Mouse (Mus musculus) neural tube, embryonic 15.5 days (tissue): ENCODE results near the gene Prss53. TPM values are rescaled to one million over a fixed set of nuclear protein-coding genes. Genes with fewer than 3 reads are reported as not detected.
"Not testable (repeated sequence)": the region's sequence is repeated elsewhere in the genome, so short reads cannot be mapped to it uniquely, and the experiment has no call there.

ENCODE experiments used
- ATAC-seq: fragments of 200-750 bp; cut with Nextera tagmentation; 2 replicates; pipeline ENCODE4 v1.8.0; 2017; ENCODE audit warnings: mild to moderate bottlenecking, moderate TSS enrichment, moderate library complexity; ENCODE audit not compliant: low FRiP score
- H3K27ac ChIP-seq: fragments of 300-500 bp; sonication (generic); replicated peaks from 2 replicates; pipeline ENCODE4 v1.5.1; 2015; ENCODE audit warnings: mild to moderate bottlenecking, inconsistent platforms
- H3K27me3 ChIP-seq: fragments of 300-500 bp; sonication (generic); replicated peaks from 2 replicates; pipeline ENCODE4 v1.6.1; 2015; ENCODE audit warnings: inconsistent platforms
- H3K36me3 ChIP-seq: fragments of 300-500 bp; sonication (generic); 2 replicates; pipeline ENCODE4 v1.6.1; 2015; ENCODE audit warnings: inconsistent platforms
- H3K4me1 ChIP-seq: fragments of 300-500 bp; sonication (generic); 2 replicates; pipeline ENCODE4 v1.6.1; 2015; ENCODE audit warnings: inconsistent platforms
- H3K4me2 ChIP-seq: fragments of 300-500 bp; sonication (generic); 2 replicates; pipeline ENCODE4 v1.6.1; 2015; ENCODE audit warnings: inconsistent platforms, mild to moderate bottlenecking, moderate library complexity
- H3K4me3 ChIP-seq: fragments of 300-500 bp; sonication (generic); replicated peaks from 2 replicates; pipeline ENCODE4 v1.5.1; 2015; ENCODE audit warnings: mild to moderate bottlenecking, inconsistent platforms
- H3K9ac ChIP-seq: fragments of 300-500 bp; sonication (generic); replicated peaks from 2 replicates; pipeline ENCODE4 v1.6.1; 2015; ENCODE audit warnings: mild to moderate bottlenecking, inconsistent platforms
- H3K9me3 ChIP-seq: fragments of 300-500 bp; sonication (generic); replicated peaks from 2 replicates; pipeline ENCODE4 v1.6.1; 2016; ENCODE audit warnings: inconsistent platforms
- WGBS: fragments of 180-500 bp; shearing (Covaris S2); methylation state at CpG from one replicate; pipeline ENCODE4 v1.1.7; 2015; ENCODE audit warnings: mixed read lengths; 5-methylcytosine and 5-hydroxymethylcytosine counted together
- polyA plus RNA-seq: library from polyadenylated mRNA; unstranded; fragments of >200 nt; fragmentation: Nextera tagmentation; extraction: Ambion mirVana; gene quantifications from 2 replicates; pipeline ENCODE4 v1.2.1, GENCODE M21; 2015

The Prss53 gene
- polyA plus RNA-seq, 1 experiment from 2014 or later: 1.1 TPM

DNA sequence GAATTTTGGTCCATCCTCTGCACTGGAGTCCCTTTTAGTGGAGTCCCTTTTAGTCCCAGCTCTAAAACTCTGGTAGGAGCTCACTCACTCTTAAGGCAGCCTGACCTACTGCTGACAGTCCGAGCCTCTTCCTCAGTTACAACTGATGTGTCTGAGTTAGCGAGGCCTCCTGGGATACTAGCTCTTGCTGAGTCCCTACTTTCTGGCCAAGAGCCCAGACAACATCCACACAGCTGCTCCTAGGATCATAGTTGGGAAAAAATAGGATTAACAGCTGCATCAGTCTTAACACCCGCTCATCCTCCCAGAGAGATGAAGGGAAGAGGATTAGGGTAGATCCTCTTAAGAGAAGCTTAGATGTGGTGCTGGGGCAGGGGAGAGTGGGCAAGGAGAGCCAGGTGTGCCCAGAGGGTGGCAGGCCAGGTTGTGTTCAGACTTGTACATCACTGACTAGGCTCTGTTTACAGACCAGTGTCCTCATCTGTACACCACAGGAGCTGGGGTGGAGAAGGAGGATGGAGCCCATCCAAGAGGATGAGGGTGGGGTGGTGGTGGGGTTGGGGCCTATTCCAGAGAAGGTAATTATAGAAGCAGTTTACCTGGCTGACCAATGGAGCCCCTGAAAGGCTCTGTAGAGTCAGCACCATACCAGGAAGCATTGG is 21.5 kb downstream of the Prss53 start:
- no peaks in the 10 kb centered on the region for H3K9me3 ChIP-seq
- H3K36me3 ChIP-seq: peaks cover 52% of the 10 kb centered on the region
- peak overlapping the region; percentile 4; the same call in 1 of the 2 replicates for H3K27ac ChIP-seq
- H3K27me3 ChIP-seq: no peaks in the 10 kb centered on the region
- ATAC-seq: no peak
- H3K9ac ChIP-seq: no peak overlapping the region
- no peak overlapping the region for H3K4me3 ChIP-seq
- WGBS: 67% methylated on average over 3 of the region's 3 CpGs
- H3K4me1 ChIP-seq: peaks cover 32% of the 10 kb centered on the region
- no peak overlapping the region for H3K4me2 ChIP-seq

- Histone ChIP-seq H3K36me3 (peaks cover 57% of the 10 kb centered on the region), H3K4me2 (no peak overlapping the region), H3K9me3 (no peaks in the 10 kb centered on the region), H3K27me3 (no peaks in the 10 kb centered on the region), H3K9ac (no peak overlapping the region), H3K27ac (no peak overlapping the region), H3K4me1 (peaks cover 18% of the 10 kb centered on the region), H3K4me3 (no peak overlapping the region)
- WGBS: 97% methylated on average over 18 of the region's 18 CpGs
- no peak for ATAC-seq
Observed at GRCm38 (mm10) chr7:127867641-127868040, 23.1 kb downstream of the Prss53 start.

GRCm38 (mm10) chr7:127866434-127866833 is 24.3 kb downstream of the Prss53 start:
- ATAC-seq: no peak
- no peak overlapping the region for H3K4me3 ChIP-seq
- no peak overlapping the region for H3K9ac ChIP-seq
- H3K36me3 ChIP-seq: peaks cover 49% of the 10 kb centered on the region
- WGBS: 97% methylated on average over 12 of the region's 12 CpGs
- no peak overlapping the region for H3K4me2 ChIP-seq
- no peaks in the 10 kb centered on the region for H3K27me3 ChIP-seq
- H3K27ac ChIP-seq: no peak overlapping the region
- H3K4me1 ChIP-seq: peaks cover 11% of the 10 kb centered on the region
- H3K9me3 ChIP-seq: no peaks in the 10 kb centered on the region

DNA sequence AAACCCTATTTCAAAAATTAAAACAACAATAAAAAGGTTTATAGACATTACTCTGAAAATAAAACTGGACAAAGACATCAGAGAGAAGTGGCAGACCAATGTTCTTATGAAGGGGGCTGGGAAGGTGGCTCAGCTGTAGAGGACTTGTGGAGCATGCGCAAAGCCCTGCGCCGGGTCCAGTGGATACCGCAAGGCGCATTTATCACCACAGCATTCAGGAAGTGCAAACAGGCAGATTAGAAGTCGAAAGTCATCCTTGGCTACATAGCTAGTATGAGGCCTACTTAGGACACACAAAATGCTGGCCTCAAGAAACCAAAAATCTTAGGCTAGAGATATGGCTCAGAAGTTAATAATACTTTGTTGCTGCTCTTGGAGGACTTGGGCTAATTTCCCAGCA is 32.5 kb downstream of the Prss53 start:
- no peak overlapping the region for H3K27ac ChIP-seq
- no peak for ATAC-seq
- WGBS: 97% methylated on average over 6 of the region's 6 CpGs

DNA sequence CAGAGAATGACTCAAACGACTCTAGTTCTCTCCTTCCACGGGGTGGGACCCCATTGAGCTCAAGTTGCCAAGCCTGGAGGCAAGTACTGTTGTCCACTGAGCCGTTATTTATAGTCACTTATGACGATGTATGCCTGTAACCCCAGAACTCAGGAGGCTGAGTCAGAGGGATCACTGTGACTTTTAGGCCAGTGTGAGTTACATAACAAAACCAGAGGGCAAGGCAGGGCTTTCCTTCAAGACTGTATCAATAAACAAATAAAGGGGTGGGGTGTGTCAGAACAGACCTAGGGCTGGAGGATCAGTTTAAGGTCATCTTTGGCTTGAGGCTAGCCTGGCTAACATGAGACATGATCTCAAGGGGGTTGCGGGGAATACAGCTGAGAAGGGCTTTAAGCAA is 39.9 kb downstream of the Prss53 start:
- H3K27ac ChIP-seq: no peak overlapping the region
- no peak for ATAC-seq
- no peak overlapping the region for H3K9ac ChIP-seq
- 73% methylated on average over 5 of the region's 5 CpGs for WGBS
- H3K4me3 ChIP-seq: no peak overlapping the region
- no peaks in the 10 kb centered on the region for H3K9me3 ChIP-seq
- H3K36me3 ChIP-seq: peaks cover 8% of the 10 kb centered on the region
- H3K27me3 ChIP-seq: no peaks in the 10 kb centered on the region
- no peak overlapping the region for H3K4me2 ChIP-seq
- no peaks in the 10 kb centered on the region for H3K4me1 ChIP-seq

More for the DNA sequence above, 32.5 kb downstream of the Prss53 start:
- Histone ChIP-seq H3K27me3 (no peaks in the 10 kb centered on the region), H3K9me3 (no peaks in the 10 kb centered on the region), H3K4me1 (no peaks in the 10 kb centered on the region), H3K4me3 (no peak overlapping the region), H3K4me2 (no peak overlapping the region), H3K9ac (no peak overlapping the region), H3K36me3 (no peaks in the 10 kb centered on the region)

DNA sequence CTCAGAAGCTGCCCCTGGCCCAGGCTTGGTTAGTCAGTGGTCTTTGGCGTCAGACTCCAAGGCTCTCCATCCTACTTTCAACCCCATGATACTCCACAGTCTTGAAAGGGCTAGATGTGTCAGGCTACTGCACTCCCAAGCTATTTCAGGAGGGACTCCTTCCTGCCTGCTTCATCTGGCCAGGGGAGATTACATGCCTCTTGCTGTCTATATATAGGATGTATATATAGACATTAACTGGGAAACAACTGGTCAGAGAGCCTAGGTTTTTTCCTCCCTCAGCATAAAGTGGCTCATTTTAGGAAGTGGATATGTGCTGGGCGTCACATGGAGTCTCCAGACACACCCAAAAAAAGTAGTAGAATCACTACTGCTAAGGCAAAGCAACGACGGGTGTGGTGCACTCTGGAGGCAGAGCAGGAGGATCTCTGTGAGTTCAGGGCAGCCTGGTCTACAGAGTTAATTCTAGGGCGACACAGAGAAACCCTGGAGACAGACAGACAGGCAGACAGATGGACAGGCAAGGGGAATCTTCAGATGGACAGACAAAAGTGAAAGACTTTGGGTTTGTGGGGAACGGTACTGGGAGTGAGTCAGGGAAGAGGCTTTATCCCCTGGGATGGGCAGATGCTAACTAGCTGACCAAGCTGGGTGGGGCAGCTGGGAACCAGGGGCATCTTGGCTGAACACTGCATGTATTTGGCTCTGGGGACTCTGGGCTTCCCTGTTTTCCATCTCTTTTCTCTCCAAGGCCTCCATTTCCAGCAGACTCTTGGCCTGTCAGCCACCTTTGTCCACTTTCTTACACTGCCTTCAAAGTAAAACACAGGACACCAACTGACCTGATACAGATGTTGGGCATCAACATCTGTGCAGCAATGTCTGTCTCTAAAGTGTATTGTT is 40.5 kb downstream of the Prss53 start:
- H3K4me1 ChIP-seq: no peaks in the 10 kb centered on the region
- no peaks in the 10 kb centered on the region for H3K9me3 ChIP-seq
- H3K27me3 ChIP-seq: no peaks in the 10 kb centered on the region
- no peak overlapping the region for H3K9ac ChIP-seq
- peaks cover 8% of the 10 kb centered on the region for H3K36me3 ChIP-seq
- H3K27ac ChIP-seq: no peak overlapping the region
- WGBS: 76% methylated on average over 6 of the region's 6 CpGs
- no peak overlapping the region for H3K4me2 ChIP-seq
- ATAC-seq: no peak
- H3K4me3 ChIP-seq: no peak overlapping the region

GRCm38 (mm10) chr7:127842001-127842718 is 48.6 kb downstream of the Prss53 start:
- Histone ChIP-seq H3K27ac (peak overlapping the region; percentile 95), H3K27me3 (no peaks in the 10 kb centered on the region), H3K9me3 (no peaks in the 10 kb centered on the region), H3K4me3 (peak overlapping the region; percentile 64), H3K36me3 (peaks cover 10% of the 10 kb centered on the region; the same call in 1 of the 2 replicates), H3K4me2 (peak overlapping the region; percentile 82), H3K9ac (peak overlapping the region; percentile 42), H3K4me1 (peaks cover 19% of the 10 kb centered on the region)
- peak; percentile 71 for ATAC-seq
- WGBS: under 1% methylated on average over 40 of the region's 40 CpGs

DNA sequence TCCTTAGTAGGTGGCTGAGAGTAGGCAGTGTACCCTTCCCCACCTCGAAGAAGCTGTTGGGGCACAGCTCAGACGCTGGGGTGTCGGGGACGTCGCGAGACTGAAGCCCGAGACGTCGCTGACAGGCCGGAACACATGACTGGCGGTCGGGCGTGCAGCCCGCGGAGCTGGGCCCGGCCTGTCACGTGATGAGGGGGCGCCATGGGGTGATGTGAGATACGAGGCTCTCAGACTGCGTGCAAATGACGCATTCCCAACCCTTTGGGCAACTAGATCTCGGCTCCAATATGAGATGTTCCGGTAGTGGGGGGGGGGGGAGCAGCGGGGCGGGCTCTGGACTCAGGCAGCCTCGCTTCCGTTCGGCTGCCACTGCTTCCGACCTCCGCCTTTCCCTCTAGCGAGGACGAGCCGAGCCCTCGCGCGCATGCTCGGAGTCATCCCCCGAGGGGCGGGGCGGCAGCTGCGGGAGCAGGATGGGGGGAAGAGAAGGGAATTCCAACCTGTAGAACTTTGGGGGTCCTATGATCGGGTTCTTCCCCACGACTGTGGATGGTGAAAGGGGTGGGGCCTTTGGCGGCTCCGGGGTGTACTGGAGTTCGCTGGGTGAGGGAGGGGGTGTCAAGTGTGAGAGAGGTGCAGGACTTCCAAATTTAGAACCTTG is 49.3 kb downstream of the Prss53 start:
- H3K27me3 ChIP-seq: no peaks in the 10 kb centered on the region
- H3K9me3 ChIP-seq: no peaks in the 10 kb centered on the region
- H3K4me3 ChIP-seq: peak overlapping the region; percentile 64
- peak overlapping the region; percentile 95 for H3K27ac ChIP-seq
- ATAC-seq: peak; percentile 94
- peak overlapping the region; percentile 82 for H3K4me2 ChIP-seq
- under 1% methylated on average over 43 of the region's 46 CpGs for WGBS
- peaks cover 19% of the 10 kb centered on the region for H3K4me1 ChIP-seq
- H3K36me3 ChIP-seq: peaks cover 8% of the 10 kb centered on the region; the same call in 1 of the 2 replicates
- peak overlapping the region; percentile 65 for H3K9ac ChIP-seq

GRCm38 (mm10) chr7:127840886-127841285 is 49.9 kb downstream of the Prss53 start:
- Histone ChIP-seq H3K27me3 (no peaks in the 10 kb centered on the region), H3K4me2 (peak overlapping the region; percentile 82), H3K36me3 (peaks cover 7% of the 10 kb centered on the region; the same call in 1 of the 2 replicates), H3K4me1 (peaks cover 19% of the 10 kb centered on the region), H3K9ac (peak overlapping the region; percentile 65), H3K27ac (peak overlapping the region; percentile 95), H3K4me3 (peak overlapping the region; percentile 64), H3K9me3 (no peaks in the 10 kb centered on the region)
- 3% methylated on average over 15 of the region's 15 CpGs for WGBS
- peak; percentile 37; the same call in 1 of the 2 replicates for ATAC-seq

- H3K4me1 ChIP-seq: peaks cover 19% of the 10 kb centered on the region
- H3K4me3 ChIP-seq, H3K9ac ChIP-seq, H3K27me3 ChIP-seq, ATAC-seq, H3K27ac ChIP-seq, H3K36me3 ChIP-seq, H3K9me3 ChIP-seq, H3K4me2 ChIP-seq: not testable (repeated sequence)
- 76% methylated on average over 2 of the region's 2 CpGs for WGBS
Observed at GRCm38 (mm10) chr7:127840031-127840430, 50.7 kb downstream of the Prss53 start.

DNA sequence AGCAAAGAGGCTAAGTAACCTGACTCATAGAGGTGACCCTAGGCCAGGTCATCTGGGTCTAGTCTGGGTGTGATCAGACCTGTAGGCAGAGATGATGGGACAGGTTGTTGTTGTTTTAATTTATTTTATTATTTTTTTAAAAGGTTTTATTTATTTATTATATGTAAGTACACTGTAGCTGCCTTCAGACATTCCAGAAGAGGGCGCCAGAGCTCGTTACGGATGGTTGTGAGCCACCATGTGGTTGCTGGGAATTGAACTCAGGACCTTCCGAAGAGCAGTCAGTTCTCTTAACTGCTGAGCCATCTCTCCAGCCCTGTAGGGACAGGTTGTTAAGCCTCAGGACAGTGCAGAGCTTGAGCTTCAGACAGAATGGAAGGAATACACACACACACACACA is 52.9 kb downstream of the Prss53 start:
- not testable (repeated sequence) for H3K27ac ChIP-seq, H3K4me2 ChIP-seq, H3K27me3 ChIP-seq, H3K9ac ChIP-seq, H3K36me3 ChIP-seq, H3K4me3 ChIP-seq, ATAC-seq, H3K9me3 ChIP-seq
- 81% methylated on average over 4 of the region's 4 CpGs for whole genome bisulfite sequencing
- H3K4me1 ChIP-seq: peaks cover 17% of the 10 kb centered on the region
